Mouse (Mus musculus) frontal cortex, adult (tissue): ENCODE data around the gene Gm428.
"Not testable (repeated sequence)": the region's sequence is repeated elsewhere in the genome, so short reads cannot be mapped to it uniquely, and the experiment has no call there.

Source experiments
- ATAC-seq: cut with Nextera tagmentation; 2 replicates; pipeline ENCODE4 v1.9.2; 2017; ENCODE audit warnings: mild to moderate bottlenecking, moderate library complexity, mixed read lengths; ENCODE audit not compliant: low TSS enrichment

The Gm428 gene

GRCm38 (mm10) chr4:73683216-73683615, at the start of gene Gm428:
Gm428 (plus strand) TSS chr4:73683516.
- not testable (repeated sequence) for ATAC-seq

- ATAC-seq, result not testable (repeated sequence)
Measured at GRCm38 (mm10) chr4:73637821-73638220, 45.5 kb upstream of the Gm428 start, which contains the start of gene Gm11236. Gm11236 (plus strand) TSS chr4:73638121.

DNA sequence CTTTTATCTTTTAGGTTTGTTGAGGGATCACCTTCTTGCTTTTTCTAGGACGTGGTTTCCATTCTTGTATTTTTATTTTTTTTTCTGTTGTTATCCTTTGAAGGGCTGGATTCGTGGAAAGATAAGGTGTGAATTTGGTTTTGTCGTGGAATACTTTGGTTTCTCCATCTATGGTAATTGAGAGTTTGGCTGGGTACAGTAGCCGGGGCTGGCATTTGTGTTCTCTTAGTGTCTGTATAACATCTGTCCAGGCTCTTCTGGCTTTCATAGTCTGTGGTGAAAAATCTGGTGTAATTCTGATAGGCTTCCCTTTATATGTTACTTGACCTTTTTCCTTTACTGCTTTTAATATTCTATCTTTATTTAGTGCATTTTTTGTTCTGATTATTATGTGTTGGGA, 21.5 kb upstream of the Gm428 start:
- ATAC-seq, result not testable (repeated sequence)

DNA sequence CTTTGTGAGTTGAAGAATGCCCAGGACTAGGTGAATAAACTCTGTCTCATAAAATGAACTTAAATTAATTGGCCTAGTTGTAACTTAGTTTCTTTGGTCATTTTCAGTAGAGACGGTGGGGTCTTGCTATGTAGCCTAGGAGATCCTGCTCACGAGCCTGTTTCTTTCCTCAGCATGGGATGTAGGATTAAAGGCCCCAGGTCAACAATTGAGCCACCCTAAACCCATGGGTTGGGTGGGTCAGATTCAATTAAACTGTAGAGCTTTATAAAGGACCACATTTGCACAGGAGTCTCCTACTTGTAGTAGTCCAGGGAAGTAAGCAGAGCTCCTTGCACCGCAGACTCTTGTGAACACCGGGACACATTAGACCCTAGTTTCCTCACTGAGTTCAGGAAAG, 15.3 kb upstream of the Gm428 start, which contains the start of gene Gm11239:
Gm11239 (plus strand) TSS at position 301 of the 400 bp plus-strand sequence.
- not testable (repeated sequence) for ATAC-seq

DNA sequence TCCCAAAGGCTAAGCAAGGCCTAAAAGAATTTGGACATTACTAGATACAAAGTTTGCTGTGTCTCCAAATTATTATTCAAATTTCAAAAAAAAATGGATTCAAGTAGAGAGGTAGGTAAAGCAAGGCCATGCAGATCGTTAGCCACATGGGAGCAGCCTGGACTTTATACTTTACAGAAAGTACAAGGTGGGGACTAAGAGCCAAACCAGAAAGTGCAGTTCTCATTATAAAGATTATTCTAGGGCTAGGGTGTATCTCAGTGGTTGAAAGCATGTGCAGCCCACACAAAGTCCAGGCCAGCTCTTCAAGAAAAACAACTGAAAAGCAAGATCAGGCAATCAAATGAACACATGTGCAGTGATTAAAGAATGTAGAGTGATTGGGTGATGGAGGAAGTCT, 35.4 kb downstream of the Gm428 start:
- no peak for ATAC-seq

DNA sequence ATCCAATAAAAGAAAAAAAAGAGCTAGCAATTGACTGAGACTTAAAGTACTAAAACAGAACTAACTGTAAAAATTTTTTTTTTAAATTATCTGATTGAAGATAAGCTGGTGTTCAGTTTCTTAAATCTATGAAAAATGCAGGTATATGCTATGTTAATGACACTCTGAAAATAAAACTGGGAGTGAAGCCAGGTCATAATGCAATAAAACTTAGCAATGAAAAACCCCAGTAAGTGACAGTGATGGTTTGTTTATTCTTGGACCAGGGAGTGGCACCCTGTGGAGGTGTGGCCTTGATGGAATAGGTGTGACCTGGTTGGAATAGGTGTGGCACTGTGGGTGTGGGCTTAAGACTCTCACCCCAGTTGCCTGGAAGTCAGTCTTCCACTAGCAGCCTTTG, 36.5 kb downstream of the Gm428 start:
- ATAC-seq, result no peak
